Comparison of ENCODE assay signal across 8 mouse cellular contexts in genomic region chr4:141618565-141619243, GRCm38 (mm10). TPM values are rescaled to one million over a fixed set of nuclear protein-coding genes. Genes with fewer than 3 reads are reported as not detected.
DNase-seq lines count a peak whose midpoint lies in the region; ATAC-seq lines count a peak whose summit lies in the region.

Gene Tmem82 (minus strand): TSS chr4:141618633.

- peak within 1 kb of the TSS; percentile 50 for H3K4me2 ChIP-seq in neural tube, embryonic 13.5 days

- H3K27ac ChIP-seq in neural tube, embryonic 13.5 days (replicated peaks): no peak within 1 kb of the TSS

- H3K4me3 ChIP-seq in neural tube, embryonic 13.5 days: peak within 1 kb of the TSS; percentile 5

- peak; percentile 53 for ATAC-seq in inflammation-experienced regulatory T-cells, adult 6 months
- no peak; the same call in 1 of the 2 replicates for ATAC-seq in neural tube, embryonic 13.5 days (ENCODE audit: low read depth)
- ATAC-seq in erythroid progenitor cell, adult 5-6 weeks (replicated peaks; ENCODE audit: low FRiP score, poor library complexity, severe bottlenecking): no peak

- no peaks in the 10 kb centered on the region for H3K9me3 ChIP-seq in neural tube, embryonic 13.5 days

- H3K9ac ChIP-seq in neural tube, embryonic 13.5 days: peak within 1 kb of the TSS; percentile 53

- 30% methylated on average over 20 of the region's 20 CpGs for WGBS in neural tube, embryonic 13.5 days

- H3K27me3 ChIP-seq in neural tube, embryonic 13.5 days: no peaks in the 10 kb centered on the region

- peaks cover 14% of the 10 kb centered on the region for H3K4me1 ChIP-seq in neural tube, embryonic 13.5 days (replicated peaks)

- no peaks in the 10 kb centered on the region for H3K36me3 ChIP-seq in neural tube, embryonic 13.5 days

- peak; percentile 56 for DNase-seq in urinary bladder, postnatal 25 days (ENCODE audit: low spot score)
- no peak for DNase-seq in urinary bladder, adult 2 months (ENCODE audit: low spot score)
- peak; percentile 67 to 74 for DNase-seq in cerebellum, adult 18-20 months
- peak; percentile 62 for DNase-seq in forelimb bud, embryonic 11.5 days (ENCODE audit: low read depth, low spot score)
- peak; percentile 69 to 74 for DNase-seq in lung, adult 18-20 months

RNA-seq across cellular contexts. Expression of gene Tmem82, which starts in this region (rescaled TPM):
- polyA plus RNA-seq in urinary bladder, adult 2 months (2012; rRNA removed): 0.87 and 0.94 TPM in 2 replicates
- polyA plus RNA-seq in inflammation-experienced regulatory T-cells, adult 6 months (2017; shearing (Covaris generic)): under 1 TPM in 1 of 3 experiments, not detected in 2; 0.78 TPM
- 0.31 TPM in 1 of 2 replicates, not detected in the other for polyA plus RNA-seq in neural tube, embryonic 13.5 days (2015; fragmentation: Nextera tagmentation; extraction: Ambion mirVana)
- not detected in 2 replicates for total RNA-seq in erythroid progenitor cell, adult 5-6 weeks (2015; ENCODE audit: low replicate concordance)
- total RNA-seq in erythroid progenitor cell, adult 5-6 weeks (2017; ENCODE audit: low replicate concordance): not detected in 2 replicates

Comparison
In these comparisons a context has a peak if more than half of its experiments do, and no peak if none do; other contexts are left out.
1. Peak in ATAC-seq in inflammation-experienced regulatory T-cells, adult 6 months; RNA of the gene not detected or under 1 TPM.